Comparison of ENCODE assay signal across 18 mouse cellular contexts in the genomic region with DNA sequence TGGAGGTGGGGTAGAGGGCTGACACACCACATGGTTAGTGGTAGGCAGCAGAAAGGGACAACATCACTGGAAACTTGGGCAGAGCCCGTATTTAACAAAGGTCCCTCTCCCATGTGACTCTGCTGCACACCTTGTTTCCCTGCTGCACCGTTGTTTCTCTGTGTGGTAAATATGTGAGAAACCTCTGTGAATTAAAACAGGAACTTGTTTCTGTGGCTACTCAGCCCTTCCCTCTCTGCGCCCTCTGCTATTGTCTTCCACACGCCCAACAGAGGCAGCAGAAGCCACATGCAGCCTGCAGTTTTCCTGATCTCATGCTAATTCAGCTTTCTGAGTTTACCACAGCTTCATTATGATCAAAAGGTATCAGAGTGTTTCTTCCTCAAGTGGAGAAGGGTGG.
DNase-seq lines count a peak whose midpoint lies in the region; ATAC-seq and TF ChIP-seq lines count a peak whose summit lies in the region.
"Had no signal": no experiment of that assay in that cellular context is flagged by ENCODE, and none has a peak within 500 bp of the region (broad histone marks: within the 10 kb centered on the region; RNA-seq: fewer than 3 reads in every experiment).

No protein-coding gene starts in this region.

- H3K9me3 ChIP-seq in heart, embryonic 15.5 days (replicated peaks) = no peaks in the 10 kb centered on the region

- peak overlapping the region; percentile 11; the same call in 1 of the 2 replicates for H3K27ac ChIP-seq in heart, embryonic 15.5 days
- peak overlapping the region; percentile 10; the same call in 1 of the 2 replicates for H3K27ac ChIP-seq in testis, adult 2 months (ENCODE audit: control insufficient read depth, insufficient read depth, low read depth, low read length)

- DNase-seq in heart, adult 8-10 months (ENCODE audit: low spot score) = no peak
- no peak for DNase-seq in testis, postnatal 14 days (ENCODE audit: low spot score)
- no peak for DNase-seq in cerebellum, postnatal 25 days
- no peak for DNase-seq in ovary, postnatal 36 days (ENCODE audit: low spot score)
- DNase-seq: adrenal gland, postnatal 10 days; B cell, adult 2 months; cerebellum, adult 9-11 months; heart, adult 18-20 months; heart, postnatal 14 days; kidney, adult 18-20 months; kidney, postnatal 25 days; lung, adult 18-20 months had no signal

- H3K27me3 ChIP-seq in heart, embryonic 15.5 days = no peaks in the 10 kb centered on the region
- no peaks in the 10 kb centered on the region for H3K27me3 ChIP-seq in testis, adult 2 months (ENCODE audit: control insufficient read depth, insufficient read depth, low read length)

- no peaks in the 10 kb centered on the region for H3K36me3 ChIP-seq in heart, embryonic 15.5 days
- no peaks in the 10 kb centered on the region for H3K36me3 ChIP-seq in testis, adult 2 months (ENCODE audit: control insufficient read depth, insufficient read depth, low read length)

- H3K9ac ChIP-seq in heart, embryonic 15.5 days = no peak overlapping the region

- H3K4me3 ChIP-seq in heart, embryonic 15.5 days = no peak overlapping the region
- H3K4me3 ChIP-seq in testis, adult 2 months (ENCODE audit: control insufficient read depth, low read depth, low read length) = no peak overlapping the region

- ATAC-seq in heart, embryonic 15.5 days (replicated peaks; ENCODE audit: insufficient number of reproducible peaks, insufficient read depth, low FRiP score, low read depth) = no peak
- ATAC-seq in granulocyte monocyte progenitor cell, adult 5-6 weeks (replicated peaks; ENCODE audit: poor library complexity, severe bottlenecking) = peak; percentile 86
- ATAC-seq: activated CD4-positive, CD25-positive, alpha-beta regulatory T cell, adult 4 months had no signal

- TF ChIP-seq CTCF in testis, adult 2 months (IDR thresholded peaks at IDR 0.05; ENCODE audit: control insufficient read depth, insufficient read depth, insufficient replicate concordance, low read depth, low read length) = no peak

- peaks cover 33% of the 10 kb centered on the region for H3K4me1 ChIP-seq in heart, embryonic 15.5 days (replicated peaks)
- H3K4me1 ChIP-seq in testis, adult 2 months (ENCODE audit: control insufficient read depth, insufficient read depth, low read length) = peaks cover 5% of the 10 kb centered on the region

- no peak for TF ChIP-seq POLR2A in testis, adult 2 months (IDR thresholded peaks at IDR 0.05; ENCODE audit: control insufficient read depth, low read depth, low read length)

- WGBS in heart, embryonic 15.5 days = 63% methylated on average over 4 of the region's 4 CpGs

- H3K4me2 ChIP-seq in heart, embryonic 15.5 days = no peak overlapping the region
- H3K4me2 ChIP-seq: liver, embryonic 11.5 days; midbrain, embryonic 11.5 days had no signal
